Mouse (Mus musculus) neural tube, embryonic 11.5 days (tissue): Measurements from ENCODE around the gene Prpf6. TPM values are rescaled to one million over a fixed set of nuclear protein-coding genes. Genes with fewer than 3 reads are reported as not detected.

ENCODE experiments used
- ATAC-seq: fragments of 200-750 bp; cut with Nextera tagmentation; 2 replicates; pipeline ENCODE4 v1.8.0; 2017; ENCODE audit warnings: moderate number of reproducible peaks, mild to moderate bottlenecking, moderate TSS enrichment, moderate library complexity; ENCODE audit not compliant: insufficient read depth, low FRiP score, low TSS enrichment
- DNase-seq: peaks from one replicate; pipeline ENCODE4 v3.0.0-alpha.2; 2015; ENCODE audit warnings: low spot score
- H3K27ac ChIP-seq: fragments of 300-500 bp; sonication (generic); 2 replicates; pipeline ENCODE4 v1.5.1; 2014; ENCODE audit warnings: low read depth, mild to moderate bottlenecking, low read length
- H3K27me3 ChIP-seq: fragments of 300-500 bp; sonication (generic); 2 replicates; pipeline ENCODE4 v1.6.1; 2014; ENCODE audit warnings: mild to moderate bottlenecking, low read length, mixed read lengths; ENCODE audit not compliant: control insufficient read depth, insufficient read depth
- H3K36me3 ChIP-seq: fragments of 300-500 bp; sonication (generic); 2 replicates; pipeline ENCODE4 v1.6.1; 2014; ENCODE audit warnings: mild to moderate bottlenecking, low read length, moderate library complexity, mixed read lengths; ENCODE audit not compliant: control insufficient read depth, insufficient read depth
- H3K4me1 ChIP-seq: fragments of 300-500 bp; sonication (generic); 2 replicates; pipeline ENCODE4 v1.6.1; 2014; ENCODE audit warnings: low read length, mixed read lengths; ENCODE audit not compliant: control insufficient read depth, insufficient read depth
- H3K4me2 ChIP-seq: fragments of 300-500 bp; sonication (generic); 2 replicates; pipeline ENCODE4 v1.6.1; 2014; ENCODE audit warnings: low read depth, mild to moderate bottlenecking, moderate library complexity
- H3K4me3 ChIP-seq: fragments of 300-500 bp; sonication (generic); 2 replicates; pipeline ENCODE4 v1.5.1; 2014; ENCODE audit warnings: low read depth, low read length
- H3K9ac ChIP-seq: fragments of 300-500 bp; sonication (generic); 2 replicates; pipeline ENCODE4 v1.6.1; 2014; ENCODE audit warnings: mild to moderate bottlenecking, low read length
- H3K9me3 ChIP-seq: fragments of 300-500 bp; sonication (generic); 2 replicates; pipeline ENCODE4 v1.6.1; 2016; ENCODE audit warnings: low read length; ENCODE audit not compliant: control insufficient read depth
- WGBS: fragments of 180-500 bp; shearing (Covaris S2); extraction: QIAGEN DNeasy Blood & Tissue Kit; methylation state at CpG from one replicate; pipeline ENCODE4 v1.1.7; 2014; 5-methylcytosine and 5-hydroxymethylcytosine counted together
- polyA plus RNA-seq: library from polyadenylated mRNA; unstranded; fragments of >200 nt; fragmentation: Nextera tagmentation; extraction: Ambion mirVana; gene quantifications from 2 replicates; pipeline ENCODE4 v1.2.1, GENCODE M21; 2014

Gene Prpf6
- polyA plus RNA-seq, 1 experiment from 2014 or later = 85.1 TPM

- H3K27me3 ChIP-seq = no peaks in the 10 kb centered on the region
- H3K27ac ChIP-seq = no peak overlapping the region
- H3K4me3 ChIP-seq = no peak overlapping the region
- no peaks in the 10 kb centered on the region for H3K9me3 ChIP-seq
- ATAC-seq (no peak), DNase-seq (no peak)
- H3K4me1 ChIP-seq = 0 out of 2 replicates have a peak, but pooled peaks cover 12% of the 10 kb centered on the region
- no peaks in the 10 kb centered on the region; the same call in 1 of the 2 replicates for H3K36me3 ChIP-seq
- no peak overlapping the region for H3K4me2 ChIP-seq
- WGBS = 84% methylated on average over 7 of the region's 7 CpGs
- no peak overlapping the region for H3K9ac ChIP-seq
Observed at GRCm38 (mm10) chr2:181577981-181578581, 13.6 kb upstream of the Prpf6 start.

GRCm38 (mm10) chr2:181578790-181579618 is 12.7 kb upstream of the Prpf6 start:
- no peak overlapping the region for H3K4me3 ChIP-seq
- no peak overlapping the region for H3K9ac ChIP-seq
- H3K9me3 ChIP-seq = no peaks in the 10 kb centered on the region
- H3K27me3 ChIP-seq = no peaks in the 10 kb centered on the region
- H3K27ac ChIP-seq = no peak overlapping the region
- ATAC-seq = no peak
- no peak overlapping the region for H3K4me2 ChIP-seq
- WGBS = 85% methylated on average over 5 of the region's 5 CpGs
- DNase-seq = no peak
- no peaks in the 10 kb centered on the region; the same call in 1 of the 2 replicates for H3K36me3 ChIP-seq
- H3K4me1 ChIP-seq = 0 out of 2 replicates have a peak, but pooled peaks cover 12% of the 10 kb centered on the region

- H3K36me3 ChIP-seq = peaks cover 2% of the 10 kb centered on the region
- H3K4me2 ChIP-seq = no peak overlapping the region
- no peak overlapping the region for H3K27ac ChIP-seq
- DNase-seq (no peak), ATAC-seq (no peak)
- H3K4me1 ChIP-seq = 0 out of 2 replicates have a peak, but pooled peaks cover 12% of the 10 kb centered on the region
- no peak overlapping the region for H3K4me3 ChIP-seq
- WGBS = 89% methylated on average over 1 of the region's 1 CpGs
- H3K27me3 ChIP-seq = no peaks in the 10 kb centered on the region
- H3K9me3 ChIP-seq = no peaks in the 10 kb centered on the region
- no peak overlapping the region for H3K9ac ChIP-seq
Observed at GRCm38 (mm10) chr2:181579681-181580080, 12.0 kb upstream of the Prpf6 start.

- Histone ChIP-seq H3K36me3 (peaks cover 3% of the 10 kb centered on the region), H3K9me3 (no peaks in the 10 kb centered on the region), H3K4me2 (peak overlapping the region; percentile 97), H3K9ac (peak overlapping the region; percentile 52; the same call in 1 of the 2 replicates), H3K4me1 (0 out of 2 replicates have a peak, but pooled peaks cover 12% of the 10 kb centered on the region), H3K4me3 (peak overlapping the region; percentile 72), H3K27me3 (no peaks in the 10 kb centered on the region), H3K27ac (no peak overlapping the region)
- WGBS = 86% methylated on average over 5 of the region's 5 CpGs
- no peak for ATAC-seq
- DNase-seq = no peak
Observed at GRCm38 (mm10) chr2:181580131-181580772, 11.4 kb upstream of the Prpf6 start.

GRCm38 (mm10) chr2:181581016-181581401 is 10.7 kb upstream of the Prpf6 start:
- H3K4me2 ChIP-seq = peak overlapping the region; percentile 97
- peak overlapping the region; percentile 73 for H3K9ac ChIP-seq
- no peaks in the 10 kb centered on the region for H3K27me3 ChIP-seq
- H3K9me3 ChIP-seq = no peaks in the 10 kb centered on the region
- WGBS = under 1% methylated on average over 11 of the region's 11 CpGs
- H3K4me3 ChIP-seq = peak overlapping the region; percentile 72
- H3K4me1 ChIP-seq = 0 out of 2 replicates have a peak, but pooled peaks cover 12% of the 10 kb centered on the region
- DNase-seq (peak; percentile 87), ATAC-seq (peak; percentile 76)
- peak overlapping the region; percentile 75 for H3K27ac ChIP-seq
- H3K36me3 ChIP-seq = peaks cover 7% of the 10 kb centered on the region

GRCm38 (mm10) chr2:181581402-181582120 is 10.1 kb upstream of the Prpf6 start:
- DNase-seq (peak; percentile 84), ATAC-seq (peak; percentile 82)
- Histone ChIP-seq H3K27me3 (no peaks in the 10 kb centered on the region), H3K4me1 (0 out of 2 replicates have a peak, but pooled peaks cover 12% of the 10 kb centered on the region), H3K4me2 (peak overlapping the region; percentile 97), H3K9me3 (no peaks in the 10 kb centered on the region), H3K4me3 (peak overlapping the region; percentile 72), H3K9ac (peak overlapping the region; percentile 73), H3K27ac (peak overlapping the region; percentile 75), H3K36me3 (peaks cover 10% of the 10 kb centered on the region)
- WGBS = under 1% methylated on average over 49 of the region's 49 CpGs

- Histone ChIP-seq H3K9ac (no peak overlapping the region), H3K36me3 (peaks cover 17% of the 10 kb centered on the region), H3K4me2 (peak overlapping the region; percentile 97; the same call in 1 of the 2 replicates), H3K4me1 (0 out of 2 replicates have a peak, but pooled peaks cover 12% of the 10 kb centered on the region), H3K27ac (no peak overlapping the region), H3K4me3 (no peak overlapping the region), H3K27me3 (no peaks in the 10 kb centered on the region), H3K9me3 (no peaks in the 10 kb centered on the region)
- DNase-seq (no peak), ATAC-seq (no peak)
- 83% methylated on average over 2 of the region's 2 CpGs for WGBS
Observed at GRCm38 (mm10) chr2:181582358-181582757, 9.3 kb upstream of the Prpf6 start.

GRCm38 (mm10) chr2:181582939-181583338 is 8.7 kb upstream of the Prpf6 start:
- Histone ChIP-seq H3K4me2 (no peak overlapping the region), H3K4me3 (no peak overlapping the region), H3K9me3 (no peaks in the 10 kb centered on the region), H3K27ac (no peak overlapping the region), H3K9ac (no peak overlapping the region), H3K27me3 (no peaks in the 10 kb centered on the region), H3K36me3 (peaks cover 19% of the 10 kb centered on the region), H3K4me1 (0 out of 2 replicates have a peak, but pooled peaks cover 12% of the 10 kb centered on the region)
- DNase-seq = no peak
- 95% methylated on average over 1 of the region's 1 CpGs for WGBS
- ATAC-seq = no peak
